Mouse (Mus musculus) spleen, postnatal 10 days (tissue): ENCODE data around the gene Ccdc186.
"Not testable (repeated sequence)": the region's sequence is repeated elsewhere in the genome, so short reads cannot be mapped to it uniquely, and the experiment has no call there.

ENCODE experiments used
- DNase-seq, 2 experiments: peaks; one replicate each; pipeline ENCODE4 v3.0.0; 2021 to 2022; ENCODE audit warnings: low spot score in 2 of 2

Ccdc186 gene

GRCm38 (mm10) chr19:56756412-56756811 is 65.6 kb downstream of the Ccdc186 start:
- DNase-seq = no peak

- not testable (repeated sequence) for DNase-seq
These were observed 67.5 kb downstream of the Ccdc186 start for GRCm38 (mm10) chr19:56754456-56754855.

- no peak for DNase-seq
These were observed 71.3 kb downstream of the Ccdc186 start for GRCm38 (mm10) chr19:56750709-56751108.

- DNase-seq = no peak
These were observed 72.6 kb downstream of the Ccdc186 start for GRCm38 (mm10) chr19:56749343-56749742.

GRCm38 (mm10) chr19:56747878-56748277 is 74.1 kb downstream of the Ccdc186 start:
- DNase-seq = no peak

GRCm38 (mm10) chr19:56746618-56747017 is 75.4 kb downstream of the Ccdc186 start:
- no peak for DNase-seq

- no peak for DNase-seq
These were observed 76.5 kb downstream of the Ccdc186 start for GRCm38 (mm10) chr19:56745528-56745927.

GRCm38 (mm10) chr19:56745061-56745460 is 76.9 kb downstream of the Ccdc186 start:
- peak in 1 of 2 experiments; percentile 28 for DNase-seq
